Mouse (Mus musculus): ENCODE data around the gene Edaradd.
A peak's percentile ranks its signal among the peaks of the same experiment; 100 is the strongest.

Edaradd gene

GRCm38 (mm10) chr13:12519955-12520584 lies at the start of gene Edaradd:
Gene Edaradd, minus strand, starts transcription at chr13:12520438.
- peak; percentile 31 to 61 for DNase-seq (ENCODE audit: low spot score in 2 of 2)

DNA sequence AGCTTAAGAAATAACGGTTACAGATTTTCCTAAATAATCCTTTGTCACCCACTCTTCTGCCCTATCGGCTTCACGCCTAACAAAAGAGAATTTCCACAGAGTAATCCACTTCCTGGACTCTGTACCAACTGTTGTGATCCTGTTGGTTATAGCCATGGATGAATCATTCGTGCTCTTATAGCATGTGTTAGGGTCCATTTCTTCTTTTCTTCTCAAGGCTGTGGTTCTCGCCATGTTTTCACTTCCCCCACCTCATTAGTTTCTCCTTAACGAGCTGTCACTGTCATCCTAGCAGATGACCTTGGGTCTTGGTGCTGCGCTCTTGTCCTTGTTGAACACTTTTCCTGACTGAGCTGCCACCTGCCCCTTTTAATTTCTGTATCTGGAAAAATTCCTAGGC lies 49.5 kb upstream of the Edaradd start:
- DNase-seq (ENCODE audit: low spot score in 2 of 2): no peak

GRCm38 (mm10) chr13:12568597-12569469 lies 48.6 kb upstream of the Edaradd start:
- no peak for DNase-seq (ENCODE audit: low spot score in 2 of 2)

- DNase-seq (ENCODE audit: low spot score in 2 of 2): no peak
Measured at GRCm38 (mm10) chr13:12567936-12568335, 47.7 kb upstream of the Edaradd start.

DNA sequence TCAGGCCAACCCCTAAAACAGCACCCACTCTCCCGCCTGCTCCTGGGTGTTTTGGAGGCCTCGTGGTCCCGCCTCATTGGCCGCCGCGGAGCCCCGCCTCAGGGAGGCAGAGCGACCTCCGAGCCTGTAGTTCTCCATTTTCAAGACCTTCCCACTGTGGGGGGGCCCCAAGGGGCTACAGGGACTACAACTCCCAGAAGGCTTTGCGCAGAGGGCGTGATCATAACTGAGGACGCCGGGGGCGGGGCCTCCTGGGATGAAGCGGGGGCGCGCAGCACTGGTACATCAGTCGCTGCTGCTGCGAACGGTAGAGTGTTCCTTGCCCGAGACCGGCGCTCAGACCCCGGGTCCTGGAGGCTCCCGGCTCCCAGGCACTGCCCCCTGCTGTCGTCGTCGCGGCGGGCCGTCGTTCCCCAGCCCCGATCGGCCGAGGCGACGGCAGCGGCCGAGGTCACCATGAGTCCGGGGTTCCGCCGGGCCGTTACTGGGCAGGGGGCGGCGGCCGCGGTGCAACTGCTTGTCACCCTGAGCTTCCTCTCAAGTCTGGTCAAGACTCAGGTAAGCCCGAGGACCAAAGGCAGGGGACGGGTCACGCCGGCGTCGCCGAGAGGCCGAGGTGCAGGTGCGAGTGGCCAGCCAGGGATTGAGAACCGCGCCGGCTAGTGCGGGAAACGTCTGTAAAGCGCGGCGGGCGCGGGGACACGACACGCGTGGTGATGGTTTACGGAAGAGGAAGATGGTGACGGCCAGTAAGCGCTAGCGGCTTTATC lies 45.6 kb upstream of the Edaradd start, which contains the start of gene Ero1lb:
Gene Ero1lb, plus strand, starts transcription at position 254 of the 770 bp plus-strand sequence.
- peak; percentile 87 to 97 for DNase-seq (ENCODE audit: low spot score in 2 of 2)

DNA sequence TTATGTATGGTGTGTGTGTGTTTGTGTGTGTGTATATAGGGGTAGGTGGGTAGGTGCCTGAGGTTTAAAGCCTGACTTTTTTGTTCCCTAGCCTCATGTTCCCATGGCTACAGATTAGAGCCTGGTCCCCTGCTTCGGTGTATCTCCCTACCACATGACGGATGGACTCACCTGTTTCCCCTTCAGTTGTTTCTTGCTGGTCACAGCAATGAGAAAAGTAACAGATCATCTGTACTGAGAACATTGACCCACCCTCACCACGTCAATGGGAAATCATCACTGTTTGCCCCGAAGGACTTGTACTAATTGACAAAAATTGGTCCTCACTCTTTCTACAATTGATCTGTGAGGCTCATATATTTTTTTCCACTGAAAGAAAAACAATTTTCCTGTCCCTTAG lies 42.0 kb upstream of the Edaradd start:
- DNase-seq (ENCODE audit: low spot score in 2 of 2): no peak

- no peak for DNase-seq (ENCODE audit: low spot score in 2 of 2)
Measured at GRCm38 (mm10) chr13:12561729-12562128, 41.5 kb upstream of the Edaradd start.

DNA sequence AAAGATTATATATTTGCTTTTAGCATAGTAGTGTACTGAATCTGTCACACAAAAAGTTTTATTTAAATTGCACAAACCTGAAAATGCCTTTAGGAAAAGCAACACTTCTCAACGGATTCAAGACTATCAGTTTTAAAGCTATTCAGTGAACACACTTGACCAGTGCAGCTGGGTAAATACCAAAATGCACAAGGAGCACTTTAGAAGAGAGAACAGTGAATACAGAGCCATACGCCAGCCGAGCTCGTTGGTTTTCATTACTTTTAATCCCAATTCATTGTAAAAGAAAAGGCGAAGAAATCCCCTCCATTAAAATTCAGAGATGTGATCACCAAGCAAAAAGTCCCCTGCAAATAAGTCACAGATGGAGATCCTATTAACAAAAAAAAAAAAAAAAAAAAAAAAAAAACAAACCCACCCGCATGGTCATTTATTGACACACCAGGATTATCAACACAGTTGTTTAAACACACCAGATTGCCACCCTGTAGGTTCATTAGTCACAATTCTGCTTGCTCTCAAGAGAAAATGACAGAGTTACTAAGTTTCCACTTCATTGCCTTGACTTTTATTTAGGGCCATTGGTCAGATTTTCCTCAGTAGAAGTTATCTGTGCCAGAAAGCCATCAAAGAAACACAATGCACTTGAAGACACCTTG lies 39.4 kb upstream of the Edaradd start:
- DNase-seq (ENCODE audit: low spot score in 2 of 2): no peak

DNA sequence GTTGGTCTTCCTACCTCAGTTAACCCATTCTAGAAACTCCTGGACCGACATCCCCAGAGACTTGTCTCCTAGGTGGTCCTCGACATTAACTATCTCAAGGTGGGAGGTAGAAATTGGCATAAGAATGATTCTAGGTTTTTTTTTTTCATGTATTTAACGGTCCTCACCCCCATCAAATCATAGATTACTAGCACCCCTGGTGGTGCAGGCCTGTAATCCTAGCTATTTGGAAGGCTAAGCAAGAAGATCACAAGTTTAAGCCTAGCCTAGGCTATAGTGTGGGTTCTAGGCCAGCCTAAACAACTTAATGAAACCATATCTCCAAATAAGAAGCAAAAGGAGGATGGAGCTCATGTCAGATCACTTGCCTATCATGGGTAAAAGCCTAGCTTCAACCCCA lies 38.8 kb upstream of the Edaradd start:
- DNase-seq (ENCODE audit: low spot score in 2 of 2): no peak

GRCm38 (mm10) chr13:12554211-12554610 lies 34.0 kb upstream of the Edaradd start:
- peak in 1 of 2 experiments; percentile 46 for DNase-seq (ENCODE audit: low spot score in 2 of 2)

DNA sequence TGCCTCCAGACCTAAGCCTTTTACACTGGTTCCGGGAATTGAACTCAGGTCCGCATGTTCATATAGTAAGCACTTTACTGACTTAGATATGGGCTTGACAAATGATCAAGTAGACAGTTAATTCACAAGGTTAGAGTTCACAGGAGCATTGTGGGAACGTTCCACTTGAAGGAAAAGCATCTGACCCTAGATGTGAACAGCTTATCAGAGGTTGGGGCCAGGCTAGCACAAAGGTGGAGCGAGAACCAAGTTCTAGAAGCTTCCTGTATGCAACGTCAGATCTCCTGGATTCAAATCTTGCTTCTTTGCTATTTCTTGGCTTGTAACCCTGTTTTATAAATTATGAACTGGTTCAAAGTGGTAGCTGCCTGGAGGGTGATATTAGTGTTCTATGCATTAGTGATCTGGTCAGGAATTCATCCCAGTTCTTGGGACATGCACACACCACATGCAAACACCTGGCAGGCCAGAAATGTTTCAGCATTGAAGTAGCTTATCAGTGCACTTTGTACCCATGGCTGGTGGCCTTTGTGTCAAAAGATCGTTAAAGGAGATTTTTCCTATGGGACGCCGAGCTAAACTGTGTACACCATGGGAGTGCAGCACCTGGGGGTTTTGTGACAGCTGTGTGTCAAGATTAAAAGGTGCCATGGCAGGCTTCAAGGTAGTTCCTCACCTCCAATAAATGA lies 23.8 kb upstream of the Edaradd start:
- DNase-seq (ENCODE audit: low spot score in 2 of 2): no peak

- no peak for DNase-seq (ENCODE audit: low spot score in 2 of 2)
Measured at GRCm38 (mm10) chr13:12543246-12543645, 23.0 kb upstream of the Edaradd start.

- peak in 1 of 2 experiments; percentile 68 for DNase-seq (ENCODE audit: low spot score in 2 of 2)
Measured at GRCm38 (mm10) chr13:12542006-12542981, 22.1 kb upstream of the Edaradd start.

- DNase-seq (ENCODE audit: low spot score in 2 of 2): peak in 1 of 2 experiments; percentile 43
Measured at GRCm38 (mm10) chr13:12540119-12540518, 19.9 kb upstream of the Edaradd start.

DNA sequence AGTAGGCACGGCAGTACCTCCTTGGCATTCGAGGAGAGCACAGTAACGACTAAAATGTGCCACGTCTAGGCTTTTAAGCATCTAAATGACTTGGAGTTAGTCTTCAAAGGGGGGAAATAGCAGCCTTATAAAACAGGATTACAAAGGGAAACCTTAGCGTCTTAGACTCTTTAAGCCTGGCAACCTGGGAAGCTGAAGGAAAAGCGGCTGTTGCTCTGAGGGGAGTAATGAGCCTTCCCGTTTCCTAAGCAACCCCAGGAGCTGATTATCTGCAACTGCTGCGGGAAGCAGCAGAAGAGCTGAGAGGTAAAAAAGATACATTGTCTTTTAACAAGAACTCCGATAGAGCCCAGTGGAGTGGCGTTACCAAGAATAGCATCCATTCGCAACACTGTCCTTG lies 19.5 kb upstream of the Edaradd start:
- DNase-seq (ENCODE audit: low spot score in 2 of 2): no peak

- peak; percentile 30 to 79 for DNase-seq (ENCODE audit: low spot score in 2 of 2)
Measured at GRCm38 (mm10) chr13:12537971-12538370, 17.7 kb upstream of the Edaradd start.

DNA sequence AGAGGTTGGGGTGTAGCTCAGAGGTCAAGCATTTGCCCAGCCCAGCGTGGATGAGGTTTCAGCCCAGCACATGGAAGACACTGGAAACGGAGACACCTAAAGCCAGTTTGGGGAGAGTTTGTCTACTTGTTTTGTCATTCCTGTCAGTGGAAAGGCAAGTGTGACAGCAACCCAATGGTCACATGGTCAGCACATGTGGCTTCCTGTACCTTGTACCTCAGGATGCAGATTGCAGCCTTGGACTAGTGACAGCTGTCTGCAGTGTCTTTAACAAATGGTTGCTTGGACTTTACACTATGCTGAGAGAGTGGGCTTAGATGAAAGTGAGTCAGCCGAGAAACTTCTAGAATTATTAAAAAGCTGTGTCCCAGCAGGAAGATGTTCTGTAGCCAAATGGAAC lies 14.4 kb upstream of the Edaradd start:
- DNase-seq (ENCODE audit: low spot score in 2 of 2): no peak

DNA sequence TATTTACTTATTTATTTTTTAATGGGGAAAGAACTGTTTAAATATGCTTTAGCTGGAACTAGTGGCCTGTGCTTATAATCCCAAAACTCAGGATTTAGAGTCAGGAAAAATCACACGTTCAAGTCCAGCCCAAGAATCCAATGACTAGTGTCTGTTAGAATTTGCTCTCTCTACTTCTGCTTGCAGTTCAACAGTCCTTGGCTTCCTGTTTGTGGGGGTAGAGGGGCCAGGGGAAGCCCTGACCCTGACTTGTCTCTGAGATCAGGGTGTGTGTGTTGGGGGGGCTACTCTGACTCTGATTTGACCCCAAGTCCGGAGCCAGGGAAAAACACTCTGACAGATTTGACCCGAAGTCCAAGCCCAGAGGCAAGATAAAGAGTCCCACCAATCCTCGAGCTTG lies 5.4 kb upstream of the Edaradd start:
- DNase-seq (ENCODE audit: low spot score in 2 of 2): no peak

- DNase-seq (ENCODE audit: low spot score in 2 of 2): no peak
Measured at GRCm38 (mm10) chr13:12522346-12522745, 2.1 kb upstream of the Edaradd start.

DNA sequence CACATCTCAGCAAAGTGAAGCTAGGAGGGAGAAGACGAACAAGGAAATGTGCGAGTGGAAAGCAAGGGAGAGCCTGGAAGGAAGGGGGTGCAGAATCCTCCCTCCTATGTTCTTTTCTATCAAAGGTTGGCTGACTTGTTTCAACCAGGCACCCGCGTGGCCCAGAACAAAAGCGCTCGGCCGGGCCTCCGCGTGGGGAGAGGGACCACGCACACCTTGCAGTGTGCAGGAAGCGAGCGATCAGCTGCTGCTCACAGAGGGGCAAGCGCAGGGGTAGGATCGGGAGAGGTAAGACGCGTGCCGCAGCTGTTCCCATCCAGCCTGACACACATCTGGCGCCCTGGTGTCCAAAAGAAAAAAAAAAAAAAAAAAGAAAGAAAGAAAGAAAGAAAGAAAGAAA lies 867 bp downstream of the Edaradd start:
- DNase-seq (ENCODE audit: low spot score in 2 of 2): peak in 1 of 2 experiments; percentile 44

Measured in spleen, postnatal 10 days (tissue).